Mouse (Mus musculus): ENCODE data around the gene Car5a. TPM values are rescaled to one million over a fixed set of nuclear protein-coding genes. Genes with fewer than 3 reads are reported as not detected.

Gene Car5a
- total and polyA plus RNA-seq, 3 experiments, result not detected

- no peaks in the 10 kb centered on the region for H3K27me3 ChIP-seq (ENCODE audit: control insufficient read depth, insufficient read depth, low read length)
- TF ChIP-seq POLR2A (IDR thresholded peaks at IDR 0.05; ENCODE audit: insufficient read depth, low read depth, low read length), result no peak
- no peak for TF ChIP-seq CTCF (IDR thresholded peaks at IDR 0.05)
- no peak for TF ChIP-seq EP300 (IDR thresholded peaks at IDR 0.05; ENCODE audit: insufficient read depth, low read depth, low read length)
- H3K4me1 ChIP-seq (ENCODE audit: control insufficient read depth, insufficient read depth, low read length), result peaks cover 12% of the 10 kb centered on the region
- WGBS, result 70% methylated on average over 17 of the region's 17 CpGs
- no peak overlapping the region for H3K27ac ChIP-seq
- H3K4me3 ChIP-seq, result no peak overlapping the region
- no peaks in the 10 kb centered on the region; the same call in 1 of the 2 replicates for H3K36me3 ChIP-seq (ENCODE audit: control insufficient read depth, insufficient read depth, low read length)
- intact Hi-C loops (cut with DNase I), result loop anchor here (10.0 kb wide), 1 partner anchor 363 kb away; no protein-coding TSS in a partner anchor
- H3K79me2 ChIP-seq (replicated peaks; ENCODE audit: control insufficient read depth, insufficient read depth, low read length), result peaks cover 2% of the 10 kb centered on the region; the same call in 1 of the 2 replicates
- no peak overlapping the region for H3K9ac ChIP-seq (ENCODE audit: low read depth, low read length)
- DNase-seq, result no peak
Measured at GRCm38 (mm10) chr8:121971488-121972058, 26.9 kb upstream of the Car5a start.

- 91% methylated on average over 8 of the region's 8 CpGs for WGBS
- Histone ChIP-seq H3K79me2 (replicated peaks; ENCODE audit: control insufficient read depth, insufficient read depth, low read length) (peaks cover 2% of the 10 kb centered on the region), H3K36me3 (ENCODE audit: control insufficient read depth, insufficient read depth, low read length) (no peaks in the 10 kb centered on the region; the same call in 1 of the 2 replicates), H3K9ac (ENCODE audit: low read depth, low read length) (no peak overlapping the region), H3K27me3 (ENCODE audit: control insufficient read depth, insufficient read depth, low read length) (no peaks in the 10 kb centered on the region), H3K4me3 (no peak overlapping the region), H3K27ac (no peak overlapping the region), H3K4me1 (ENCODE audit: control insufficient read depth, insufficient read depth, low read length) (peaks cover 15% of the 10 kb centered on the region)
- DNase-seq, result no peak
- intact Hi-C loops (cut with DNase I), result loop anchor here (10.0 kb wide), 1 partner anchor 365 kb away; no protein-coding TSS in a partner anchor
- TF ChIP-seq POLR2A (IDR thresholded peaks at IDR 0.05; ENCODE audit: insufficient read depth, low read depth, low read length), result no peak
- TF ChIP-seq EP300 (IDR thresholded peaks at IDR 0.05; ENCODE audit: insufficient read depth, low read depth, low read length), result no peak
- TF ChIP-seq CTCF (IDR thresholded peaks at IDR 0.05), result no peak
Measured at GRCm38 (mm10) chr8:121970225-121970624, 25.5 kb upstream of the Car5a start.

- DNase-seq, result no peak
- TF ChIP-seq POLR2A (IDR thresholded peaks at IDR 0.05; ENCODE audit: insufficient read depth, low read depth, low read length) (no peak), EP300 (IDR thresholded peaks at IDR 0.05; ENCODE audit: insufficient read depth, low read depth, low read length) (no peak), CTCF (IDR thresholded peaks at IDR 0.05) (no peak)
- Histone ChIP-seq H3K4me3 (no peak overlapping the region), H3K79me2 (replicated peaks; ENCODE audit: control insufficient read depth, insufficient read depth, low read length) (peaks cover 2% of the 10 kb centered on the region), H3K27me3 (ENCODE audit: control insufficient read depth, insufficient read depth, low read length) (no peaks in the 10 kb centered on the region), H3K4me1 (ENCODE audit: control insufficient read depth, insufficient read depth, low read length) (peaks cover 19% of the 10 kb centered on the region), H3K27ac (no peak overlapping the region; the same call in 1 of the 2 replicates), H3K9ac (ENCODE audit: low read depth, low read length) (no peak overlapping the region), H3K36me3 (ENCODE audit: control insufficient read depth, insufficient read depth, low read length) (peaks cover 3% of the 10 kb centered on the region)
- WGBS, result 46% methylated on average over 4 of the region's 4 CpGs
- intact Hi-C loops (cut with DNase I), result no loop called here
Measured at GRCm38 (mm10) chr8:121968542-121968941, 23.8 kb upstream of the Car5a start.

GRCm38 (mm10) chr8:121967977-121968376 is 23.3 kb upstream of the Car5a start:
- H3K4me1 ChIP-seq (ENCODE audit: control insufficient read depth, insufficient read depth, low read length), result peaks cover 19% of the 10 kb centered on the region
- H3K9ac ChIP-seq (ENCODE audit: low read depth, low read length), result no peak overlapping the region
- peaks cover 2% of the 10 kb centered on the region for H3K79me2 ChIP-seq (replicated peaks; ENCODE audit: control insufficient read depth, insufficient read depth, low read length)
- TF ChIP-seq POLR2A (IDR thresholded peaks at IDR 0.05; ENCODE audit: insufficient read depth, low read depth, low read length) (no peak), EP300 (IDR thresholded peaks at IDR 0.05; ENCODE audit: insufficient read depth, low read depth, low read length) (no peak), CTCF (IDR thresholded peaks at IDR 0.05) (no peak)
- no peak overlapping the region; the same call in 1 of the 2 replicates for H3K27ac ChIP-seq
- DNase-seq, result peak; percentile 26 to 44
- intact Hi-C loops (cut with DNase I), result no loop called here
- peaks cover 3% of the 10 kb centered on the region for H3K36me3 ChIP-seq (ENCODE audit: control insufficient read depth, insufficient read depth, low read length)
- WGBS, result 43% methylated on average over 4 of the region's 4 CpGs
- H3K4me3 ChIP-seq, result no peak overlapping the region
- no peaks in the 10 kb centered on the region for H3K27me3 ChIP-seq (ENCODE audit: control insufficient read depth, insufficient read depth, low read length)

- WGBS, result 76% methylated on average over 7 of the region's 7 CpGs
- H3K36me3 ChIP-seq (ENCODE audit: control insufficient read depth, insufficient read depth, low read length), result peaks cover 3% of the 10 kb centered on the region
- no peak overlapping the region for H3K27ac ChIP-seq
- no peak overlapping the region for H3K4me3 ChIP-seq
- H3K79me2 ChIP-seq (replicated peaks; ENCODE audit: control insufficient read depth, insufficient read depth, low read length), result peaks cover 2% of the 10 kb centered on the region
- no peak overlapping the region for H3K9ac ChIP-seq (ENCODE audit: low read depth, low read length)
- no peak for DNase-seq
- intact Hi-C loops (cut with DNase I), result no loop called here
- H3K27me3 ChIP-seq (ENCODE audit: control insufficient read depth, insufficient read depth, low read length), result no peaks in the 10 kb centered on the region
- peaks cover 19% of the 10 kb centered on the region for H3K4me1 ChIP-seq (ENCODE audit: control insufficient read depth, insufficient read depth, low read length)
- TF ChIP-seq EP300 (IDR thresholded peaks at IDR 0.05; ENCODE audit: insufficient read depth, low read depth, low read length), result no peak
- TF ChIP-seq CTCF (IDR thresholded peaks at IDR 0.05), result no peak
- no peak for TF ChIP-seq POLR2A (IDR thresholded peaks at IDR 0.05; ENCODE audit: insufficient read depth, low read depth, low read length)
Measured at GRCm38 (mm10) chr8:121966714-121967448, 22.2 kb upstream of the Car5a start.

GRCm38 (mm10) chr8:121966110-121966509 is 21.4 kb upstream of the Car5a start:
- Histone ChIP-seq H3K27ac (no peak overlapping the region), H3K79me2 (replicated peaks; ENCODE audit: control insufficient read depth, insufficient read depth, low read length) (peaks cover 2% of the 10 kb centered on the region), H3K4me3 (no peak overlapping the region), H3K27me3 (ENCODE audit: control insufficient read depth, insufficient read depth, low read length) (no peaks in the 10 kb centered on the region), H3K9ac (ENCODE audit: low read depth, low read length) (no peak overlapping the region), H3K4me1 (ENCODE audit: control insufficient read depth, insufficient read depth, low read length) (peaks cover 19% of the 10 kb centered on the region), H3K36me3 (ENCODE audit: control insufficient read depth, insufficient read depth, low read length) (peaks cover 3% of the 10 kb centered on the region)
- no peak for DNase-seq
- intact Hi-C loops (cut with DNase I), result no loop called here
- 65% methylated on average over 5 of the region's 5 CpGs for WGBS
- TF ChIP-seq POLR2A (IDR thresholded peaks at IDR 0.05; ENCODE audit: insufficient read depth, low read depth, low read length) (no peak), EP300 (IDR thresholded peaks at IDR 0.05; ENCODE audit: insufficient read depth, low read depth, low read length) (no peak), CTCF (IDR thresholded peaks at IDR 0.05) (no peak)

Data from heart, adult 2 months (tissue).